Mouse (Mus musculus) intestine, embryonic 14.5 days (tissue): ENCODE results near the gene Gm37240. TPM values are rescaled to one million over a fixed set of nuclear protein-coding genes. Genes with fewer than 3 reads are reported as not detected.

Experiments used
- ATAC-seq: fragments of 200-750 bp; cut with Nextera tagmentation; replicated peaks from 2 replicates; pipeline ENCODE4 v1.8.0; 2017; ENCODE audit warnings: low read depth, moderate number of reproducible peaks, moderate TSS enrichment, moderate library complexity; ENCODE audit not compliant: low FRiP score, low TSS enrichment
- DNase-seq: peaks from one replicate; pipeline ENCODE4 v3.0.0-alpha.2; 2018; ENCODE audit warnings: low spot score
- H3K27ac ChIP-seq: fragments of 300-500 bp; sonication (generic); 2 replicates; pipeline ENCODE4 v1.5.1; 2014; ENCODE audit warnings: low read depth, mild to moderate bottlenecking, control low read depth
- H3K27me3 ChIP-seq: fragments of 300-500 bp; sonication (generic); replicated peaks from 2 replicates; pipeline ENCODE4 v1.6.1; 2014; ENCODE audit warnings: low read length, control low read depth; ENCODE audit not compliant: control insufficient read depth, insufficient read depth
- H3K36me3 ChIP-seq: fragments of 300-500 bp; sonication (generic); 2 replicates; pipeline ENCODE4 v1.6.1; 2014; ENCODE audit warnings: low read length, control low read depth; ENCODE audit not compliant: control insufficient read depth, insufficient read depth
- H3K4me1 ChIP-seq: fragments of 300-500 bp; sonication (generic); replicated peaks from 2 replicates; pipeline ENCODE4 v1.6.1; 2014; ENCODE audit warnings: low read length, control low read depth, mixed read lengths; ENCODE audit not compliant: control insufficient read depth, insufficient read depth
- H3K4me2 ChIP-seq: fragments of 300-500 bp; sonication (generic); 2 replicates; pipeline ENCODE4 v1.6.1; 2014; ENCODE audit warnings: low read length
- H3K4me3 ChIP-seq: fragments of 300-500 bp; sonication (generic); 2 replicates; pipeline ENCODE4 v1.5.1; 2014; ENCODE audit warnings: low read depth, low read length, control low read depth, mixed read lengths
- H3K9ac ChIP-seq: fragments of 300-500 bp; sonication (generic); 2 replicates; pipeline ENCODE4 v1.6.1; 2014; ENCODE audit warnings: mild to moderate bottlenecking, low read length
- H3K9me3 ChIP-seq: fragments of 300-500 bp; sonication (generic); 2 replicates; pipeline ENCODE4 v1.6.1; 2016; ENCODE audit warnings: low read length, control low read depth; ENCODE audit not compliant: control insufficient read depth
- WGBS: fragments of 180-500 bp; shearing (Covaris S2); extraction: QIAGEN DNeasy Blood & Tissue Kit; methylation state at CpG from one replicate; pipeline ENCODE4 v1.1.7; 2014; 5-methylcytosine and 5-hydroxymethylcytosine counted together
- polyA plus RNA-seq: library from polyadenylated mRNA; unstranded; fragments of >200 nt; fragmentation: Nextera tagmentation; extraction: Ambion mirVana; gene quantifications from 2 replicates; pipeline ENCODE4 v1.2.1, GENCODE M21; 2014

Gene Gm37240
- polyA plus RNA-seq, 1 experiment from 2014 or later: 5.3 TPM

GRCm38 (mm10) chr3:85308706-85309105 lies 578.6 kb downstream of the Gm37240 start:
- H3K9me3 ChIP-seq: no peaks in the 10 kb centered on the region
- H3K4me3 ChIP-seq: no peak overlapping the region
- no peak overlapping the region for H3K4me2 ChIP-seq
- ATAC-seq (no peak), DNase-seq (no peak)
- H3K4me1 ChIP-seq: peaks cover 2% of the 10 kb centered on the region; the same call in 1 of the 2 replicates
- H3K27me3 ChIP-seq: no peaks in the 10 kb centered on the region
- no peak overlapping the region for H3K27ac ChIP-seq
- no peak overlapping the region for H3K9ac ChIP-seq
- 59% methylated on average over 4 of the region's 4 CpGs for WGBS
- no peaks in the 10 kb centered on the region for H3K36me3 ChIP-seq

- 76% methylated on average over 3 of the region's 3 CpGs for WGBS
- Histone ChIP-seq H3K27me3 (no peaks in the 10 kb centered on the region), H3K4me2 (no peak overlapping the region), H3K4me3 (no peak overlapping the region), H3K4me1 (no peaks in the 10 kb centered on the region), H3K36me3 (no peaks in the 10 kb centered on the region), H3K27ac (no peak overlapping the region), H3K9ac (no peak overlapping the region), H3K9me3 (no peaks in the 10 kb centered on the region; the same call in 1 of the 2 replicates)
- DNase-seq (no peak), ATAC-seq (no peak)
Measured at GRCm38 (mm10) chr3:85301851-85302250, 585.5 kb downstream of the Gm37240 start.

GRCm38 (mm10) chr3:85301336-85301735 lies 586.0 kb downstream of the Gm37240 start:
- H3K27ac ChIP-seq: no peak overlapping the region
- no peak for DNase-seq
- no peak overlapping the region for H3K9ac ChIP-seq
- no peaks in the 10 kb centered on the region for H3K27me3 ChIP-seq
- WGBS: 88% methylated on average over 2 of the region's 2 CpGs
- no peak overlapping the region for H3K4me2 ChIP-seq
- H3K4me3 ChIP-seq: no peak overlapping the region
- no peak for ATAC-seq
- no peaks in the 10 kb centered on the region for H3K36me3 ChIP-seq
- no peaks in the 10 kb centered on the region for H3K4me1 ChIP-seq
- H3K9me3 ChIP-seq: no peaks in the 10 kb centered on the region; the same call in 1 of the 2 replicates

GRCm38 (mm10) chr3:85299649-85300550 lies 587.4 kb downstream of the Gm37240 start:
- H3K27me3 ChIP-seq: no peaks in the 10 kb centered on the region
- H3K9ac ChIP-seq: no peak overlapping the region
- no peak overlapping the region for H3K4me3 ChIP-seq
- H3K4me1 ChIP-seq: no peaks in the 10 kb centered on the region
- DNase-seq: no peak
- H3K4me2 ChIP-seq: no peak overlapping the region
- no peak for ATAC-seq
- 77% methylated on average over 18 of the region's 18 CpGs for WGBS
- H3K36me3 ChIP-seq: no peaks in the 10 kb centered on the region
- no peak overlapping the region for H3K27ac ChIP-seq
- H3K9me3 ChIP-seq: no peaks in the 10 kb centered on the region; the same call in 1 of the 2 replicates

GRCm38 (mm10) chr3:85295229-85295628 lies 592.1 kb downstream of the Gm37240 start:
- 82% methylated on average over 9 of the region's 9 CpGs for WGBS
- Histone ChIP-seq H3K4me3 (no peak overlapping the region), H3K9me3 (no peaks in the 10 kb centered on the region; the same call in 1 of the 2 replicates), H3K4me1 (no peaks in the 10 kb centered on the region), H3K4me2 (no peak overlapping the region), H3K27me3 (no peaks in the 10 kb centered on the region), H3K27ac (no peak overlapping the region), H3K36me3 (no peaks in the 10 kb centered on the region), H3K9ac (no peak overlapping the region)
- ATAC-seq (no peak), DNase-seq (no peak)

GRCm38 (mm10) chr3:85287627-85288026 lies 599.7 kb downstream of the Gm37240 start:
- ATAC-seq (no peak), DNase-seq (no peak)
- no peaks in the 10 kb centered on the region for H3K9me3 ChIP-seq
- no peak overlapping the region for H3K4me3 ChIP-seq
- 78% methylated on average over 2 of the region's 2 CpGs for WGBS
- H3K9ac ChIP-seq: no peak overlapping the region
- H3K36me3 ChIP-seq: no peaks in the 10 kb centered on the region
- H3K4me2 ChIP-seq: no peak overlapping the region
- H3K27ac ChIP-seq: no peak overlapping the region
- H3K4me1 ChIP-seq: no peaks in the 10 kb centered on the region
- H3K27me3 ChIP-seq: no peaks in the 10 kb centered on the region

- WGBS: 71% methylated on average over 2 of the region's 2 CpGs
- Histone ChIP-seq H3K36me3 (no peaks in the 10 kb centered on the region), H3K9me3 (no peaks in the 10 kb centered on the region)
Measured at GRCm38 (mm10) chr3:85284483-85284882, 602.8 kb downstream of the Gm37240 start.

GRCm38 (mm10) chr3:85282816-85283215 lies 604.5 kb downstream of the Gm37240 start:
- Histone ChIP-seq H3K4me3 (no peak overlapping the region), H3K36me3 (no peaks in the 10 kb centered on the region), H3K4me2 (no peak overlapping the region), H3K27me3 (no peaks in the 10 kb centered on the region), H3K9ac (no peak overlapping the region), H3K9me3 (no peaks in the 10 kb centered on the region), H3K27ac (no peak overlapping the region), H3K4me1 (no peaks in the 10 kb centered on the region)
- DNase-seq: no peak
- WGBS: 87% methylated on average over 5 of the region's 5 CpGs
- ATAC-seq: no peak

More at GRCm38 (mm10) chr3:85284483-85284882, 602.8 kb downstream of the Gm37240 start:
- Histone ChIP-seq H3K4me1 (no peaks in the 10 kb centered on the region), H3K27me3 (no peaks in the 10 kb centered on the region), H3K4me3 (no peak overlapping the region), H3K4me2 (no peak overlapping the region), H3K9ac (no peak overlapping the region), H3K27ac (no peak overlapping the region)
- DNase-seq (no peak), ATAC-seq (no peak)

GRCm38 (mm10) chr3:85275075-85275474 lies 612.2 kb downstream of the Gm37240 start:
- ATAC-seq (0 out of 2 replicates have a peak, but pooled peaks have one; percentile 23), DNase-seq (peak; percentile 69)
- H3K27me3 ChIP-seq: no peaks in the 10 kb centered on the region
- H3K27ac ChIP-seq: no peak overlapping the region
- no peaks in the 10 kb centered on the region for H3K9me3 ChIP-seq
- H3K4me2 ChIP-seq: no peak overlapping the region
- H3K9ac ChIP-seq: no peak overlapping the region
- WGBS: 42% methylated on average over 10 of the region's 10 CpGs
- no peaks in the 10 kb centered on the region for H3K4me1 ChIP-seq
- no peak overlapping the region for H3K4me3 ChIP-seq
- H3K36me3 ChIP-seq: no peaks in the 10 kb centered on the region
